Mouse (Mus musculus) hematopoietic stem cell, adult 5-6 weeks (primary cell): ENCODE measurements at regions not wholly inside any gene's neighbourhood (a gene's known extent, or its start where the extent isn't known, plus 50 kb on each side); places are given as distances from the start of the nearest gene placed in this dataset.
"Not testable (repeated sequence)": the region's sequence is repeated elsewhere in the genome, so short reads cannot be mapped to it uniquely, and the experiment has no call there.

Experiments used
- ATAC-seq, 2 experiments: fragments of 125-278 bp in 1 of 2; replicated peaks in 1 of 2; 2 replicates each; pipeline ENCODE4 v1.8.0; 2016 to 2017; ENCODE audit warnings: inconsistent platforms in 2 of 2, mild to moderate bottlenecking in 2 of 2, moderate number of reproducible peaks in 2 of 2, low read depth in 1 of 2, moderate TSS enrichment in 1 of 2; ENCODE audit not compliant: low FRiP score in 2 of 2, poor library complexity in 2 of 2, severe bottlenecking in 2 of 2, insufficient read depth in 1 of 2, low TSS enrichment in 1 of 2

DNA sequence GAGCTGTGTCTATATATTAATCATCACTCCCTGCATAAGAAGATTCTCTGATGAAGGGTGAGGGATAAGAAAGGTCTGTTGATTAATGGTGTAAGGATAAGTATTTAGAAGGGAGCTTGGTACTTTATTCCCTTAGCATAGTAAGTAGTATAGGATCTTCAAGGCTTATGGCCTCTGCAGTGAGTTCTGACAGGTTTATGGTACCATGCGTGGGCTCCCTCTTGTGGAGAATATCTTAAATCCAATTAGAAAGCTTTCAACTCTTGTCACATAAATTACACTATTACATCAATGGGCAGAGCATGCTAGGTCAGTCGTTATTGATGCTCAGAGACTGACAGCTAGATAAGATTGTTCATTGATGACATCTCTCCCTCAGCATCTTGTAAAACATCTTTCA, 112.7 kb upstream of the Grin3a start:
- peak; percentile 48 to 53; a peak in 1 of 4 replicates for ATAC-seq

DNA sequence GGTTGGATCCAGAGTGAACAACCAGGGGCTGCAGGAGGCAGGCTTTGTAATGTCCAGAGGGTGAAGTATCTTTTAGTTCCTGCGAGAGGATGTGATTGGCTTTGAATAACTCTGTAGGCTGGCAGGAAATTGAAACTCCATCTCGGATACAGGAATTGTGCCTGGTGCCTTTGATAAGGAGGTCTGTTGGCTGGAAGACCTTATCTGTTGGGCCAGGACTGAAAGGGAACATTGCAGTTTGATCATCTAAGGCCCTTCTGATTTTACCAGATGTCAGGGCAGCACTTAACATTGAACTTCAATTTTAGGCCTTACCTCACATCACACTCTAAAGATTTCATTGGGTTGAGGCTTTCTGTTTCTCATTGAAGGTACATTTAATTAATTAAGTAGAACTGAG, 111.3 kb upstream of the Grin3a start:
- no peak; a peak in 1 of 4 replicates for ATAC-seq

DNA sequence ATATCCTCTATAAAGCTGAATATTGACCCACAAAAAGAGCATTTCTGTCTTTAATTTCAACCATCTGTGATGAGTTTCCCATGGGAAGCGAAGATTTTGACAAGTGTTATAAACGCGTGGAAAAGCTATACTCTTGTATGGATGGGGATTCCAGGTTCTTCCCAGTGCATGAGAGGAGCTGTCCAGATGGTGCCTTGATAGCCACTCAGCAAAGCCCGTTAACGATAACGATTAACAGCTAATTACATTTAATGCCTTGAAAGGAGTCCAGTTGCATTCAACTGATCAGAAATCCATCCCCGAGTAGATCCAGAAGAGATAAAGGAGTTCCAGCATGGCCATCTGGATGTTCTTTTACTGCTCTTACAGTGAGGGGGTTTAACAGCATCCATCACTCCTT, 100.8 kb upstream of the Grin3a start:
- ATAC-seq = no peak

DNA sequence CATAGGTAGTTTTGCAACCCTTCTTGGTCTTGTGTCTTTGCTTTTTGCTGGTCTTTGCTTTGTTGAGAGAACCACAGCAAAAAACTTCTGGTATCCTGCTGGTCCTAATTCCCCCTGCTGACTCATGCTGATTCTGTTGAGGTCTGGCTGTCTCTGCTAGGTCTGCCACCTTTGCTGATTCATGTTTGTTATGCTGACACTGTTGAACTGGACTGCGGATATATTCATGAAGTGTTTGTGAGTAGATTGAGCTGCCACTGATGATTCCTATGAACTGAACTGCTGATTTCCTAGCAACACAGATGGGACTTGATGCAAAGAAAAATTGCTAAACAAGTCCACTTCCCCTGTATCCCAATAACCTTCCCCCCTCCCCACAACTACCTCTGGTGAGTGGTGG, 91.9 kb upstream of the Grin3a start:
- peak; percentile 32 to 49; a peak in 1 of 4 replicates for ATAC-seq

DNA sequence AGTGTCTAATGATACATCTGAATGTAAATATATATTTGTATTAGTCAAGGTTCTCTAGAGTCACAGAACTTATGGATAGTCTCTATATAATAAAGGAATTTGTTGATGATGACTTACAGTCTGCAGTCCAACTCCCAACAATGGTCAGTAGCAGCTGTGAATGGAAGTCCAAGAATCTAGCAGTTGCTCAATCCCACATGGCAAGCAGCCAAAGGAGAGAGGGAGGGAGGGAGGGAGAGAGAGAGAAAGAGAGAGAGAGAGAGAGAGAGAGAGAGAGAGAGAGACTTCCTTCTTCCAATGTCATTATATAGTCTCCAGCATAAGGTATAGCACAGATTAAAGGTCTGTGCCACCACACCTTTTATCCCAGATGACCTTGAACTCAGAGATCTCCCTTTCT, 84.1 kb upstream of the Grin3a start:
- ATAC-seq = not testable (repeated sequence)

DNA sequence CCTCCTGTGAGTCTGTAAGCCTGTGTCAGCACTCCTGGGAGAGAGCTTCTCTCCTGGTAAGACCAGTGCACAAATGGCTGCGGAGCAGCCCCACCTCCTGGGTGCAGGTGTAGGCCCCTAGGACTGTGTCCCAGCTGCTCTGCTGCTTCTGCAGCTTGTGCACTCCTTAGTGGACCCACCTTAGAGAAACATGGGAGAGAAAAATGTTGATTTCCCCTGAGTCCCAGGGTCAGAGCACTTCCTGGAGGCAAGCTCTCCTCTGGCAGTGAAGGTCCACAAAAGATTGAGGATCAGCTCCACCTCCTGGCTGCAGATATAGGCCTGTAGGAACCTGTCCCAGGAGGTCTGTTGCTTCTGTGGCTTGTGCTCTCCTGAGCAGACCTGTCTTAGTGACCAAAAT, 81.5 kb upstream of the Grin3a start:
- ATAC-seq = no peak

DNA sequence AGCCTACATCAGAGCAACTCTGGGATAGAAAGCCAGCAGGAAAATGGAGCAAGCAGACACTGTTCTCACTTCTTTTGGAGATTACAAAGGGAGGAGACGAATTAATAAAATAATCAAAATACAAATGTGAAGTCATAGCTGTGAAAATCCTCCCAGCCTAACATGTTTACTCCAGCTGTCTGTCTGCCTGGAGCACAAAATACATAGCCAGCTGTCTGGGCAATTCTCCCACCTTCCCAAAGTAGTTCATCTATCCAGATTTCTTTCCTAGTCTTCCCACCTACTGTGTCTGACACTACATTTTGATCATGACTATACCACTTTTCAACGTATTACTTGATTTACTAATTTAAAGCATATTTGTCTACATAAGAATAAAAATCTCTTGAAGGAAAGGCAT, 68.7 kb upstream of the Grin3a start:
- ATAC-seq = no peak

DNA sequence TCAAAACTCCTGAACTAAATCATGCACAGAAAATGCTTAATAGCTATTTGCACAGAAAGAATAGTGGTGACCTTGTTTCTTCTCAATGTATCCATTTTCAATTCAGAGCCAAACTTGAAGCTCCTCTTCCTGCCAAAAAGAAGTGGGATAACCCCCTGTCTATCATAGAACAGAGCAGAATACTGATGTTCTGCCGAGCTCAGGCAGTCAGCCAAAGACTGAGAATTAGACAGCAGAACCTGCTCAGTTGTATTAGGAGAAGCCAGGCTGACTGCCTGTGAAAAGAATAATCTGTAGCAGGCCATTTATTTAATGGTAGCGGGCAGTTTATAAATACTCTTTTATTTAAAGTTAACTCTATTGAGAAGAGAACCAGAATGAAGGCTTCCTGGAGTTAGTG, 68.1 kb upstream of the Grin3a start:
- ATAC-seq = no peak
